Mouse (Mus musculus): Measurements from ENCODE around the gene Pgpep1. TPM values are rescaled to one million over a fixed set of nuclear protein-coding genes. Genes with fewer than 3 reads are reported as not detected.
A peak's percentile ranks its signal among the peaks of the same experiment; 100 is the strongest.

The Pgpep1 gene
- polyA plus RNA-seq, 1 experiment from 2014 or later, result 50.5 TPM

DNA sequence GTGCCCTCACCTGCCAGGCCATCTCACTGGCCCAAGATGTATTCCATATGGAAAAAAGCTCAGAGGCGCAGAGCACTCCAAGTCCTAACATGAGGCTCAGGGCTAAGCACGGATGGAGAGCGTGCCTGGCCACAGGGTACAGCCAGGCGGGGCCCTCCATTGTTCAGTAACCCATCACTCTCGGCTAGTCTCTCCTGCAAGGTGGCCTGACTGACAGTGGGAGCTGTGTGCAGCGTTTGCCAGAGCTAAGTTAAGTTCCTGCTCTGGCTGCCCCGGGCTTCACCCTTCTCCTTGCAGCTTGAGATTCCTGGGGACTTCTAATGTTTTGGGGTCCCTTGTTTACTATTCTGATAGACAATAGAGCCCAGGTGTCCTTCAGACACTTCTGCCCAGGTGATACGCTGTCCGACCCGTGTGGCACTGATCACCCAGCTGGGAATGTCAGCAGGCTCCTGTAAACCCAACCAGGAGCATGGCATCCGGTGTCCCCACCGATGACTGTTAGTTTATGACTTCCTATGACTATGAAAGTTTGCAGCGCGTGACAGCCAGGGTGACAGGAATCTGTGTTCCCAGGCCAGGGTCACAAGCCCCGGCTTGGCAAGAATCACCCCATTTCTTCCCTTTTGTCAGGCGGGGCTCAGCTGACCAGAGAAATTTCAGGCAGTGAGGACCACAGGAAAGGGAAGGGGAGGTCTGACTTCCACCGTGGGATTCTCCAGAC lies 14.5 kb downstream of the Pgpep1 start:
- no peak overlapping the region for H3K27ac ChIP-seq
- H3K9ac ChIP-seq, result no peak overlapping the region
- H3K4me2 ChIP-seq, result no peak overlapping the region
- 60% methylated on average over 17 of the region's 17 CpGs for WGBS
- H3K4me3 ChIP-seq, result no peak overlapping the region
- H3K27me3 ChIP-seq, result no peaks in the 10 kb centered on the region
- H3K4me1 ChIP-seq, result peaks cover 23% of the 10 kb centered on the region
- H3K36me3 ChIP-seq, result peaks cover 23% of the 10 kb centered on the region
- H3K9me3 ChIP-seq, result no peaks in the 10 kb centered on the region
- ATAC-seq (ENCODE audit: insufficient number of reproducible peaks, insufficient read depth, low FRiP score, low TSS enrichment, low read depth), result no peak

DNA sequence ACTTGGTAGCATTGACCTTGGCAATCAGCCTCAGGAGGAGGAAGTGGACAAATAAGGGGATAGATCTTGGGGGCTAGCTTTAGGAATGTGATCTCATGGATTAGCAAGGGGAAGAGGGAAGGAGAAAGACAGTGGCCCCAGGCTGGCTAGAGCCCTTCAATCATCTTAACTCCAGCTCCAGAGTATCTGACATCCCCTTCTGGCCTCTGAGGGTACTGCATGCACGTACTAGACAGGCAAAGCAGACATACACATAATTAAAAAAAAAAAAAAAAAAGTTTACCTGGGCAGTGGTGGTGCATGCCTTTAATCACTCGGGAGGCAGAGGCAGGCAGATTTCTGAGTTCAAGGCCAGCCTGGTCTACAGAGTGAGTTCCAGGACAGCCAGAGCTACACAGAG lies 16.1 kb downstream of the Pgpep1 start:
- peaks cover 8% of the 10 kb centered on the region; the same call in 1 of the 2 replicates for H3K36me3 ChIP-seq

DNA sequence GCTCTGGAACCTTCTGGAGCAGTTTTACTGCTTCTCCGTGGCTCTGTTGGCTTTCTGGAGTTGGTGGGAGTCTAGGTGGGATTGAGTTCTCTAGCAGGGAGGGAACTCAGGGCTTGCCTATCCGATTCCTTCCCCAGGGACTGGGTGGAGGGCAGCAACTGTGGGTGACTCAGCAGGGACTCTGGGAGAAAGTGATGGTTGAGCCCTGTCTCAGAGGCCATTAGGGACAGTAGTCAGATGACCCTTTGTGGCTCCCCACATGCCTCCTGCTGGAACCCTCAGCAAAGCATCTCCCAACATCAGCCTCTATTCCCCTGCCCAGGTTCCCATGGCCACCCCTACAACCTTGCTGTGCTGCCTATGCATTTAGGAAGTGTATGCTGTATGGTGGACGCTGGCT lies 17.2 kb downstream of the Pgpep1 start:
- Histone ChIP-seq H3K36me3 (no peaks in the 10 kb centered on the region), H3K27me3 (no peaks in the 10 kb centered on the region), H3K9me3 (no peaks in the 10 kb centered on the region), H3K4me2 (no peak overlapping the region), H3K9ac (no peak overlapping the region), H3K27ac (no peak overlapping the region), H3K4me1 (peaks cover 9% of the 10 kb centered on the region), H3K4me3 (no peak overlapping the region)
- WGBS, result 67% methylated on average over 3 of the region's 3 CpGs
- no peak for ATAC-seq (ENCODE audit: insufficient number of reproducible peaks, insufficient read depth, low FRiP score, low TSS enrichment, low read depth)

More for the DNA sequence above, 16.1 kb downstream of the Pgpep1 start:
- ATAC-seq (ENCODE audit: insufficient number of reproducible peaks, insufficient read depth, low FRiP score, low TSS enrichment, low read depth), result no peak
- no peak overlapping the region for H3K4me2 ChIP-seq
- no peak overlapping the region for H3K9ac ChIP-seq
- peaks cover 16% of the 10 kb centered on the region for H3K4me1 ChIP-seq
- H3K4me3 ChIP-seq, result no peak overlapping the region
- no peaks in the 10 kb centered on the region for H3K27me3 ChIP-seq
- H3K27ac ChIP-seq, result no peak overlapping the region
- WGBS, result 86% methylated on average over 2 of the region's 2 CpGs
- no peaks in the 10 kb centered on the region for H3K9me3 ChIP-seq

DNA sequence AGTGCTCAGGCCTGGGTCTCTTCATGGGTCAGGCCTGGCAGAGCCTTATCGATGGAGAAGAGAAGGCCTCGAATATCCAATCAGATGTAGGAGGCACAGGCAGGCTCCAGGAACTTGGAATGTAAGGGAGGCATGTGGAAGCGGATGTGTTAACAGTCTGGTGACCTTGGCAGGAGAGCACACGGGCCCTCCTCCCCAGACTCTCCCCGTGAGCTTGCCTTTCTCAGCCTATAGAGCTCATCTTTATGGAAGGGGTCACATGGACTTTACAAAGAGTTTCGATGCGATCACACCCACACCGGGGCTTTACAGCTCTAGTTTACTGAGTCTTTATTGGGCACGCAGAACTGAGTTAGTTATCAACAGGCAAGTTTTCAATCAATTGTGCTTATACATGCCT lies 21.4 kb downstream of the Pgpep1 start:
- peaks cover 25% of the 10 kb centered on the region for H3K4me1 ChIP-seq
- no peak overlapping the region for H3K4me3 ChIP-seq
- H3K9ac ChIP-seq, result no peak overlapping the region
- 77% methylated on average over 9 of the region's 9 CpGs for WGBS
- H3K4me2 ChIP-seq, result no peak overlapping the region
- no peaks in the 10 kb centered on the region for H3K36me3 ChIP-seq
- ATAC-seq (ENCODE audit: insufficient number of reproducible peaks, insufficient read depth, low FRiP score, low TSS enrichment, low read depth), result no peak
- no peak overlapping the region for H3K27ac ChIP-seq
- H3K9me3 ChIP-seq, result no peaks in the 10 kb centered on the region
- no peaks in the 10 kb centered on the region for H3K27me3 ChIP-seq

DNA sequence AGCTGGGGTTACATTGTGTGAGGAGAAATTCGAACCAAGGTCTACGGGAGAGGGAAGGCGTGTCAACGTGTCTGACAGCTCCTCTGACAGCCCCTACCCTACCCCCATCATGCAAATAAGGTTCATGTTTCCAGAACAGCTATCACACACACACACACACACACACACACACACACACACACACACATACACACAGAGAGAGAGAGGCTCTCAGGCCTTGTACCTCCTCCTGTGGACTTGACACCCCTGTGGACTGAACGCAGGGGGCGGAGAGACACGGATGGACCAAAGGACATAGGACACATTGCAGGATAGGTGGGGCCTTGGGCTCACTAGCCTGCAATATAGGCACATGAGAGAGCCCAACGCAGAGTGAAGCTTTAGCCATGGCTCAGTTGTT lies 23.4 kb downstream of the Pgpep1 start:
- Histone ChIP-seq H3K4me2 (no peak overlapping the region), H3K4me3 (no peak overlapping the region), H3K9me3 (no peaks in the 10 kb centered on the region), H3K4me1 (peaks cover 27% of the 10 kb centered on the region), H3K27me3 (peaks cover 6% of the 10 kb centered on the region), H3K9ac (0 out of 2 replicates have a peak overlapping the region, but pooled peaks have one; percentile 36), H3K36me3 (no peaks in the 10 kb centered on the region), H3K27ac (no peak overlapping the region)
- WGBS, result 59% methylated on average over 8 of the region's 8 CpGs
- no peak for ATAC-seq (ENCODE audit: insufficient number of reproducible peaks, insufficient read depth, low FRiP score, low TSS enrichment, low read depth)

DNA sequence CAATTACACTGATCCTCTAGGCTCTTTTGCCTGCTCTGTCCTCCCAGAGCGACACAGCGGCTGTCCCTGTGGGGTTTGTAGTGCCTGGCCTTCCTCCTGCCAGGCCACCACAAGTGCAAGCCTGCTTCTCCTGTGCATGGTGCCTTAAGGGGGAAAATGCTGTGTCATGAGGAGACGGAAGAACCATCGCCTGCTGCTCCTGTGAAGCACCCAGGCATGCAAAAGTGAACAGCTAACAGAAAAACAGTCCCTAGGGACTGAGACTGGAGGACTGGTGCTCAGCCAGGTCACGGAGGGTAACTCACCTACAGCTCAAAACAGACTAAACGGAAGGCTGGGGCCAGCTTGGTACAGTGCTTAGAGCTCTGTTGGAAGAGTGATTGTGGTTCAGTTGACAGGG lies 24.7 kb downstream of the Pgpep1 start:
- Histone ChIP-seq H3K4me3 (no peak overlapping the region), H3K36me3 (no peaks in the 10 kb centered on the region), H3K4me1 (peaks cover 37% of the 10 kb centered on the region), H3K27me3 (peaks cover 18% of the 10 kb centered on the region), H3K9ac (no peak overlapping the region; the same call in 1 of the 2 replicates), H3K4me2 (no peak overlapping the region), H3K9me3 (no peaks in the 10 kb centered on the region), H3K27ac (no peak overlapping the region)
- 70% methylated on average over 6 of the region's 6 CpGs for WGBS
- ATAC-seq (ENCODE audit: insufficient number of reproducible peaks, insufficient read depth, low FRiP score, low TSS enrichment, low read depth), result no peak

DNA sequence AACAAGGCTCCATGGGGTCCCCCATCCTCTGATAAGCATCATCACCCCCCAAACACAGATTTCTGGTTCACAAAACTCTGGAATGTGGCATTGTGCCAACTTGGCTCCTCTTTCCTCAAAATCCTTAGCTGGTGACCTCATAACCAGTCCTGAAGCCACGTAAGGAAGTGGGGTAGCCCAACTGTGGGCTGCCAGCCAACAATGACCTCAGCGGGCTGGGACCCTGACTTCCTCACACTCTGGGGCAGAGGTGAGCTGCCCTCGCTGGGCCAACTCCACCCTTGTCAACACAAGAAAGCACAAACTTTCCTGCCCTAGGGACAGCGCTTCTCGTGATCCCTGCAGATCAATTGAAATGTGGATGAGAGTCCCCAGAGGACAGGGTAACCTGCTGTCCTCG lies 26.1 kb downstream of the Pgpep1 start:
- 51% methylated on average over 6 of the region's 6 CpGs for WGBS
- no peak for ATAC-seq (ENCODE audit: insufficient number of reproducible peaks, insufficient read depth, low FRiP score, low TSS enrichment, low read depth)
- no peak overlapping the region for H3K9ac ChIP-seq
- no peak overlapping the region for H3K27ac ChIP-seq
- no peak overlapping the region for H3K4me3 ChIP-seq
- peaks cover 19% of the 10 kb centered on the region for H3K27me3 ChIP-seq
- H3K36me3 ChIP-seq, result no peaks in the 10 kb centered on the region
- no peak overlapping the region for H3K4me2 ChIP-seq
- H3K9me3 ChIP-seq, result no peaks in the 10 kb centered on the region
- H3K4me1 ChIP-seq, result peaks cover 47% of the 10 kb centered on the region

DNA sequence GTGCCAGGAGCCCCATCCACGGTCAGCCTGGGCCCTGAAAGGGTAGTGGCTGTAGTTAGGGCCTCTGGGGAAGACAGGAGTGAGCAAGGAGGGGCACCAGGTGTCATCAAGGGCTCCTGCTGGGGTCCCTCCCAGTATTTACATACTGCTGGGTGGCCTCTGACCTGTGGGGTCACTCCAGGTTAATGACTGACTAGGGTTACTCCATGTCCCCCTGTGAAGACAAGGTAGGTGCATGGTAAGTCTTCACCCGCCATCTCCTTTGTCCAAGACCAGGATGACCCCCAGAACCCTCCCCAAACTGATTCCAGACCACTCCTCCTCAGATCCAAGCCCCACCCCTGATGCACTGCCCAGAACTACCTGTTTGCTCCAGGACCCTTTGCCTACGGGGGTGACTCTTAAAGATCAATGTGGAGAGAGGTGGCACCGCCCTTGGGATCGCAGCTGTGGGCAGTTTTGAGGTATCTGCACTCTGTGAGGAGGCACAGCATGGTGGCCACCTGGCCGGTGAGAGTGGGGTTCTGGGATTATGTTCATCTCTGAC lies 27.8 kb downstream of the Pgpep1 start, which contains the start of gene Gdf15:
Gene Gdf15, minus strand, starts transcription at position 111 of the 547 bp plus-strand sequence.
- 72% methylated on average over 6 of the region's 6 CpGs for WGBS
- no peak within 1 kb of the TSS for H3K27ac ChIP-seq

DNA sequence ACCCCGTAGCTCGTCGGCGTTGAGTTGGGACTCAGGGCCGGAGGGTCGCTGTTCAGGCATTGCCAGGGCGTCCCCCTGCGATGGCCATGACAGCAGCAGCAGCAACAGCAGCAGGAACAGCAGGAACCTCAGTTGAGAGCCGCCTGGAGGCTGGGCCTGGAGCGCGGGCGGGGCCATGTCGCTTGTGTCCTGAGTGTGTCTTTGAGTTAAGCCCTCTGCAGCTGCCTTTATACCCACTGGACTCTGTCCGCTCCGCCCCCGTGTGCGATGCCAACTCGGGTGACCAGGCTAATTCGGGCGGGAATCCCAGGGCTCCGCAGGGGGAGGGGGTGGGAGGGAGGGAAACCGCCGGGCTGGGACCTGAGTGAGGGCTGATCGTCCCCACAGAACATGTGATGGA lies 28.8 kb downstream of the Pgpep1 start:
- H3K27ac ChIP-seq, result no peak overlapping the region
- ATAC-seq (ENCODE audit: insufficient number of reproducible peaks, insufficient read depth, low FRiP score, low TSS enrichment, low read depth), result no peak
- peaks cover 39% of the 10 kb centered on the region for H3K4me1 ChIP-seq
- WGBS, result 19% methylated on average over 24 of the region's 24 CpGs
- H3K4me2 ChIP-seq, result no peak overlapping the region
- no peaks in the 10 kb centered on the region for H3K36me3 ChIP-seq
- no peak overlapping the region for H3K4me3 ChIP-seq
- H3K27me3 ChIP-seq, result peaks cover 19% of the 10 kb centered on the region
- no peaks in the 10 kb centered on the region for H3K9me3 ChIP-seq
- no peak overlapping the region for H3K9ac ChIP-seq

More for the DNA sequence above, 27.8 kb downstream of the Pgpep1 start, which contains the start of gene Gdf15:
- Histone ChIP-seq H3K4me1 (peaks cover 44% of the 10 kb centered on the region), H3K9ac (no peak within 1 kb of the TSS), H3K9me3 (no peaks in the 10 kb centered on the region), H3K27me3 (peaks cover 19% of the 10 kb centered on the region), H3K4me2 (no peak within 1 kb of the TSS), H3K4me3 (no peak within 1 kb of the TSS), H3K36me3 (no peaks in the 10 kb centered on the region)
- ATAC-seq (ENCODE audit: insufficient number of reproducible peaks, insufficient read depth, low FRiP score, low TSS enrichment, low read depth), result no peak

DNA sequence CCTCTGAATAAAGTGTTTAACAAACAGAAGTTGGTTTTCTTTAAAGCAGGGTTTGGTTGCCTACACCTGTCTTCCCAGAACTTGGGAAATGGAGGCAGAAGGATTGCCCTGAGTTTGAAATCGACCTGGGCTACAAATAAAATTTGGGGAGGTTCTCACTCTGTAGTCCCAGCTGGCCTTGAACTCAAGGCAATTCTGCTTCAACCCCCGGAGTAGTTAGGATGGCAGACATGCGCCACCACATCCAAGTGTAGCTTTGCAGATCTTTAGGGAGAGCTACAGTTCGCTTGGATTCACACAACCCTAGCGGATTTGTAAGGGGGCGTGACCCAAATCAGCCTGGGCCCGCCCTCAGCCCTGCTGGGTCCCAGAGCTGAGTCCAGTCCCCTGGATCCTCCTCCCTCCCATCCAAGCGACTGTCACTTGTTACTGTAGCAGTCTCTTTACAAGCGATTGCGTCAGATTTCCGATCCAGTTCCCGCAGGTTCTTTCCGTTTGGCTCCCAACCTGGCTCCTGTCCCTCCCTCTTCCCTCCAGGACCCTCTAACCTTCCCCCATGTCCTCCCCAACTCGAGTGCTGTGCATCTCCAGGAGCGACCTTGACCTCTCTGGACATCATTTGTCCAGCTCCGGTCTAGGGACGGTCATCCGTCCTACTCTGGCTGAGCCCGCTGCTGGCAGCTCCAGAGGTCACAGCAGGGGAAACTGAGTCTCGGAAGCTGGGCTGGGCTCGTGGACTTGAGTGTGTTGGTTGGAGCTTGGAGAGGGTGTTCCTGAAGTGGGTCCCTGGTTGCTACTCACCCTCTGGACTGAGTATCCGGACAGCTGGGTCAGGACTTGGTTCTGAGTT lies 29.4 kb downstream of the Pgpep1 start:
- no peak overlapping the region for H3K27ac ChIP-seq
- H3K9me3 ChIP-seq, result no peaks in the 10 kb centered on the region
- H3K9ac ChIP-seq, result 0 out of 2 replicates have a peak overlapping the region, but pooled peaks have one; percentile 22
- H3K27me3 ChIP-seq, result peaks cover 19% of the 10 kb centered on the region
- H3K4me3 ChIP-seq, result peak overlapping the region; percentile 54; the same call in 1 of the 2 replicates
- H3K4me2 ChIP-seq, result peak overlapping the region; percentile 73
- no peaks in the 10 kb centered on the region for H3K36me3 ChIP-seq
- no peak for ATAC-seq (ENCODE audit: insufficient number of reproducible peaks, insufficient read depth, low FRiP score, low TSS enrichment, low read depth)
- H3K4me1 ChIP-seq, result peaks cover 39% of the 10 kb centered on the region
- WGBS, result 13% methylated on average over 22 of the region's 22 CpGs

Measured in embryonic facial prominence, embryonic 13.5 days (tissue).